Mouse (Mus musculus): ENCODE results near the gene 5430419D17Rik.

DNA sequence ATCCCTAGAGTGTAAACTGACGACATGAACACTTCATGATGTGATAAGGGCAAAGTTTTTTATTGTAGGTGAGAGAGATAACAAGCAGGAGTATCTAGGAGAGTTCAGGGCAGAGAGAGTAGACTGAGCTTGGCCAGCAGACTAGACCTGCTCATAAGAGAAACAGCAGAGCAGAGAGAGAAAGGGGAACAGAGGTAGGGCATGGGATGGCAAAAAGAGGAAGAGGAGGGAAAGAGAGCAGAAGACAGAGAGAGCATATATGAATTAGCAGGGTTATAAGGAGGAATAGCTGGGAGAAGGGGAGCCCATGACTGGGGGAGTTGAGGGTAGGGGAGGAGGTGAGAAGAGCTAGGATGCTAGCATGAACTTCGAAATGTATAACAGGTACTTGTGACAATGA is 157.5 kb downstream of the 5430419D17Rik start:
- TF ChIP-seq CTCF (IDR thresholded peaks at IDR 0.05; ENCODE audit: control insufficient read depth, insufficient read depth, insufficient replicate concordance, low read depth, low read length): no peak
- no peak for TF ChIP-seq POLR2A (IDR thresholded peaks at IDR 0.05; ENCODE audit: control insufficient read depth, low read depth, low read length)

Data from testis, adult 2 months (tissue).